Mouse (Mus musculus) lung, postnatal 0 days (tissue): ENCODE data around the gene Tbc1d10a. TPM values are rescaled to one million over a fixed set of nuclear protein-coding genes. Genes with fewer than 3 reads are reported as not detected.

ENCODE experiments used
- ATAC-seq: fragments of 200-750 bp; cut with Nextera tagmentation; 2 replicates; pipeline ENCODE4 v1.8.0; 2017; ENCODE audit warnings: moderate library complexity
- DNase-seq: peaks from one replicate; pipeline ENCODE4 v3.0.0-alpha.2; 2016; ENCODE audit warnings: low spot score
- H3K27ac ChIP-seq: fragments of 300-500 bp; sonication (generic); 2 replicates; pipeline ENCODE4 v1.5.1; 2014; ENCODE audit warnings: antibody characterized with exemption, mild to moderate bottlenecking, low read length, mixed read lengths
- H3K27me3 ChIP-seq: fragments of 300-500 bp; sonication (generic); replicated peaks from 2 replicates; pipeline ENCODE4 v1.6.1; 2014; ENCODE audit warnings: low read length, mixed read lengths; ENCODE audit not compliant: insufficient read depth
- H3K36me3 ChIP-seq: fragments of 300-500 bp; sonication (generic); 2 replicates; pipeline ENCODE4 v1.6.1; 2014; ENCODE audit warnings: low read length, mixed read lengths; ENCODE audit not compliant: insufficient read depth
- H3K4me1 ChIP-seq: fragments of 300-500 bp; sonication (generic); 2 replicates; pipeline ENCODE4 v1.6.1; 2014; ENCODE audit warnings: antibody characterized with exemption, low read depth, low read length, mixed read lengths; ENCODE audit not compliant: insufficient read depth
- H3K4me2 ChIP-seq: fragments of 300-500 bp; sonication (generic); replicated peaks from 2 replicates; pipeline ENCODE4 v1.6.1; 2014; ENCODE audit warnings: low read depth, mild to moderate bottlenecking, low read length, moderate library complexity, mixed read lengths
- H3K4me3 ChIP-seq: fragments of 300-500 bp; sonication (generic); 2 replicates; pipeline ENCODE4 v1.5.1; 2014; ENCODE audit warnings: low read depth, low read length
- H3K9ac ChIP-seq: fragments of 300-500 bp; sonication (generic); replicated peaks from 2 replicates; pipeline ENCODE4 v1.6.1; 2014; ENCODE audit warnings: low read depth, mild to moderate bottlenecking
- H3K9me3 ChIP-seq: fragments of 300-500 bp; sonication (generic); 2 replicates; pipeline ENCODE4 v1.6.1; 2016; ENCODE audit warnings: low read length, mixed read lengths
- CTCF ChIP-seq: IDR thresholded peaks from 2 replicates; pipeline ENCODE4 v1.5.1; 2016; ENCODE audit warnings: antibody characterized with exemption, mild to moderate bottlenecking
- EP300 ChIP-seq: IDR thresholded peaks from 2 replicates; pipeline ENCODE4 v1.6.1; 2016; ENCODE audit warnings: antibody characterized with exemption, mild to moderate bottlenecking, control low read depth
- WGBS: fragments of 180-500 bp; shearing (Covaris S2); extraction: QIAGEN DNeasy Blood & Tissue Kit; methylation state at CpG from one replicate; pipeline ENCODE4 v1.1.7; 2014; 5-methylcytosine and 5-hydroxymethylcytosine counted together
- polyA plus RNA-seq: library from polyadenylated mRNA; unstranded; fragments of >200 nt; fragmentation: Nextera tagmentation; extraction: Ambion mirVana; gene quantifications from 2 replicates; pipeline ENCODE4 v1.2.1, GENCODE M21; 2015

The Tbc1d10a gene
- polyA plus RNA-seq, 1 experiment from 2014 or later, result 41.7 TPM

DNA sequence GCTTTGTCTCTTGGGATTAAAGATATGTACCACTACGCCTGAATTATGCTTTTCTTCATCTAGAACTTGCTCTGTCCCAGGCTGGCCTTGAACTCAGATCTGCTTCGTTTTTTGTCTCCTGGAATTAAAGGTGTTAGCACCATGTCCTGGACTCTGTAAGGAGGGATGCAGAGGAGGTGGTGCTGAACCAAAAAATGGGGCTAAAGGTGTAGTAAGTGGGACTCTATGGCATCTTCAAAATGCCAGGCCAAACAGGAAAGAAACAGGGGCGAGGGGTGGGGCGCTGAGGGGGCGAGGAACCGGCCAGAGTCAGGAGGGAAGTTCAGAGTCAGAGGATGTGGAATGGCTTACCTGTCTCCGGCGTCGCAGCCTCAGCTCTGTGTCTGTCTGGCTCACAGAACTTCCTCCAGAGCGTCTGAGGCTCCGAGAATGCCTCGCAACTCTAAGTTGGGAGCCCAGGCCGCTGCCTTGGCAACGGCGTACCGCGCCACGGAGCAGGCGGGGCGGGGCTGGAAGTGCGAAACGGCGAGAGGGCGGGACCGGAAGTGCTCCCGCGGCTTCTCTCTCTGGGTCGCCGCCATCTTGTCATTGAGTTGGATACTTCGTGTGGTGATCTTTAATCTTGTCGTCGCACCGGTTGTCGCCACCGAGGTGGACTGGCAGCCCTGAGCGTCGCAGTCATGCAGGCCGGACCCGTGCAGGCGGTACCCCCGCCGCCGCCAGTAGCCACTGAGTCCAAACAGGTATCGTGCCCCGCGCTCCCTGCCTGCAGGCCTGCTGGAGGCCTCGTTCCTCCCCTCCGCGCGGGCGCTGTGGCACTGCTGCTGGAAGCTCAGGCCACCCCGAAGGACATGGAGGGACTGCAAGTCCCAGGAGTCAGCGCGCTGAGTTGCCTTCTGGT is 26.5 kb upstream of the Tbc1d10a start, which contains the start of the genes Ccdc157 and Sf3a1:
Gene Ccdc157, minus strand, starts transcription at position 486 of the 901 bp plus-strand sequence.
Gene Sf3a1, plus strand, starts transcription at position 543 of the 901 bp plus-strand sequence.
- TF ChIP-seq EP300 (no peak), CTCF (no peak)
- Histone ChIP-seq H3K9me3 (no peaks in the 10 kb centered on the region), H3K4me2 (peak within 1 kb of the TSS; percentile 81), H3K4me1 (peaks cover 11% of the 10 kb centered on the region; the same call in 1 of the 2 replicates), H3K9ac (peak within 1 kb of the TSS; percentile 55), H3K27me3 (no peaks in the 10 kb centered on the region), H3K4me3 (peak within 1 kb of the TSS; percentile 59), H3K27ac (peak within 1 kb of the TSS; percentile 81), H3K36me3 (no peaks in the 10 kb centered on the region; the same call in 1 of the 2 replicates)
- WGBS, result 2% methylated on average over 52 of the region's 54 CpGs
- peak; percentile 97 for DNase-seq
- ATAC-seq, result peak; percentile 99

DNA sequence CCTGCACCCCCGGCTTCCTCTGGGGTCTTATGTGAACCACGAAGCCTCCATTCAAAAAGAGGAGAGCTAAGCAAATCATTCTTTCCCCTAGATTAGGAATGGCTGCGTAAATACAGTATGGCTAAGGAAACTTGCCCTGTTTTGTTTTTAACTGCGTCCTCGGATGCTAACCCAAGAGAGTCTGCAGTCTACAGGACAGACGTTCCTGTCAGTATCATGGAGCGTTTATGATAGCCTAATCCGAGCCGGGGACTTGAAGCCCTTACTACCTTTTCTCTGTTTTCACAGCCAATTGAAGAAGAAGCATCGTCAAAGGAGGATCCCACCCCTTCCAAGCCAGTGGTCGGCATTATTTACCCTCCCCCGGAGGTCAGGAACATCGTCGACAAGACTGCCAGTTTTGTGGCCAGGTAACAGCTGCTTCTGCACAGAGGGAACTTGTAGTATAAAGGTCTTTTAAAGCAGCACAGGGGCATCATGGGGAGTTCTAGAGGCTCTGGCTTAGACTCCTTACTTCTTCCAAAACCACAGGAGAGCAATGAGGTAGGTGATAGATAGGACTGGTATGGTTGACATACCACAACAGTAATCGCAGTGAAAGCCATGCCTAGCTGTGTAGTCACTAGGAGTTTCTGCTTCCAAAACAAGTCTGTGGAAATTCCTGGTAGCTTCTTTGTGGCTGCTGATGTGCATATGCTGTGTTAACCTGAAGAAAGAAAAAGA is 25.7 kb upstream of the Tbc1d10a start:
- H3K27ac ChIP-seq, result peak overlapping the region; percentile 81
- H3K9me3 ChIP-seq, result no peaks in the 10 kb centered on the region
- WGBS, result 4% methylated on average over 15 of the region's 15 CpGs
- H3K36me3 ChIP-seq, result peaks cover 3% of the 10 kb centered on the region; the same call in 1 of the 2 replicates
- H3K9ac ChIP-seq, result peak overlapping the region; percentile 55
- DNase-seq (no peak), ATAC-seq (no peak)
- H3K4me2 ChIP-seq, result peak overlapping the region; percentile 81
- H3K4me1 ChIP-seq, result peaks cover 11% of the 10 kb centered on the region; the same call in 1 of the 2 replicates
- no peaks in the 10 kb centered on the region for H3K27me3 ChIP-seq
- no peak for TF ChIP-seq EP300
- no peak for TF ChIP-seq CTCF
- peak overlapping the region; percentile 59 for H3K4me3 ChIP-seq

DNA sequence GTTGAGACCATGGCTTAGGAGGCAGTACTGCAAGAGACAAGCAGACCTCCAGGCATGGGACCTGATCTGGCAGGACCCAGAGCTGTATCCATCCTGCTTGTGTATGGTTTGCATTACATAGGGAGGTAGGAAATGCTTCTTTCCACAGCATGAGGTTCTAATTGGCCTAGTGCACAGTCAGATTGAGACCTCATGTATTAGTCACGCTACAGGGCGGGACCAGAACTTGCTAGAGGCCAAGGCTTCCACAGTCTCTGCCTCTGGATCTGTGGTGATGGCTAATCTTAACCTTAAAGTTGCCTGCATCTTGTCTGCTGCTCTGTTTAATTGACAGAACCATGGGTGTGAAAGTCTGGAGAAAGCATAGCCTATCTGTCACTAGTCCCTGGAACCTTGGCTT is 21.9 kb upstream of the Tbc1d10a start:
- peaks cover 23% of the 10 kb centered on the region for H3K36me3 ChIP-seq
- H3K4me2 ChIP-seq, result no peak overlapping the region
- no peak overlapping the region for H3K27ac ChIP-seq
- H3K4me3 ChIP-seq, result no peak overlapping the region
- DNase-seq (no peak), ATAC-seq (no peak)
- no peak overlapping the region for H3K9ac ChIP-seq
- no peak for TF ChIP-seq CTCF
- no peak for TF ChIP-seq EP300
- H3K9me3 ChIP-seq, result no peaks in the 10 kb centered on the region
- H3K4me1 ChIP-seq, result peaks cover 11% of the 10 kb centered on the region; the same call in 1 of the 2 replicates
- no peaks in the 10 kb centered on the region for H3K27me3 ChIP-seq
- 98% methylated on average over 2 of the region's 2 CpGs for WGBS

DNA sequence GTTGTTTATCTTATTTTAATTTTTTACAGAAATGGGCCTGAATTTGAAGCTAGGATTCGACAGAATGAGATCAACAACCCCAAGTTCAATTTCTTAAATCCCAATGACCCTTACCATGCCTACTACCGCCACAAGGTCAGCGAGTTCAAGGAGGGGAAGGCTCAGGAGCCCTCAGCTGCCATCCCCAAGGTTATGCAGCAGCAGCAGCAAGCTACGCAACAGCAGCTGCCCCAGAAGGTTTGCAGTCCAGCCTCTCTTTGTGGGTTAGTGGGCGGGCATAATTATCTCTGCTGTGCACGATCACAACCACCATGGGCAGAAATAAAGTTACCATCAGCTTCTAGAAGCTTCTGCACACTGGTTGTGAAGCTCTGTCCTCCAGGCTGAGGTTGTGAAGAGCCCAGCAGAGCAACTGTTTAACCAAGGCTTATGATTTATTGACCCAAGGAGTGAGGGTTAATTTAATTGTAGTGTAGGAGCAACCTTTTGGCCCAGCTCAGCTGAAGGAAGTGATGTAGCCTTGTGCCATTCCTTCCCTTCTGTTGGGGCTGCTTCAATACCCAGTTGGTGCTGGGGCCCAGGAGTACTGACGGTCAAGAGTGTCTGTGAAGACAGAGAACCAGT is 20.0 kb upstream of the Tbc1d10a start:
- ATAC-seq, result no peak
- 92% methylated on average over 7 of the region's 7 CpGs for WGBS
- Histone ChIP-seq H3K4me2 (no peak overlapping the region), H3K36me3 (peaks cover 30% of the 10 kb centered on the region), H3K27ac (no peak overlapping the region), H3K27me3 (no peaks in the 10 kb centered on the region), H3K4me1 (peaks cover 2% of the 10 kb centered on the region; the same call in 1 of the 2 replicates), H3K9me3 (no peaks in the 10 kb centered on the region), H3K9ac (no peak overlapping the region), H3K4me3 (no peak overlapping the region)
- DNase-seq, result no peak
- TF ChIP-seq EP300, result no peak
- TF ChIP-seq CTCF, result no peak

DNA sequence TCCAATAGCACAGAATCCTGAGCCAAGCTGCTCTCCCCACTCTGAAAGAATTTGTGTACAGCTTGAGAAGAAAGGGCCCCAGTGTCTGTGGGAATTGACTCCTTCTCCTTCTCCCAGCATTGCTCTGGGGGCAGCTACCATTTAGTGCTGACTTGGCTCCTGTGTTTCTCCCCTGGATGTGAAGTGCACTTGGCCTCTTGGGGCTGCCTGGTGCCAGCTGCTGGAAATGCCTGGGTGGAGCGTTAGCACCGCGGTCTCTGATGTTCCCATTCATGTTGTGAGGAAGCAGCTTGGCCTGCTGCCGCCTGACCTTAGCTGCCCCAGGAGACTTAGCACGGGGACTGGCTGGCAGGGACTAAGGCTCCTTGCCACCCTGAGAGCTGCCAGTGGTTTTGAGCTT is 12.0 kb upstream of the Tbc1d10a start:
- Histone ChIP-seq H3K27me3 (no peaks in the 10 kb centered on the region), H3K4me1 (no peaks in the 10 kb centered on the region), H3K27ac (no peak overlapping the region), H3K9ac (no peak overlapping the region), H3K36me3 (peaks cover 72% of the 10 kb centered on the region), H3K4me2 (no peak overlapping the region), H3K4me3 (no peak overlapping the region), H3K9me3 (no peaks in the 10 kb centered on the region)
- no peak for TF ChIP-seq EP300
- no peak for TF ChIP-seq CTCF
- DNase-seq (no peak), ATAC-seq (no peak)
- 74% methylated on average over 5 of the region's 5 CpGs for WGBS
